Mouse (Mus musculus) C2C12 (cell line): ENCODE data around the gene Tmem50a. TPM values are rescaled to one million over a fixed set of nuclear protein-coding genes. Genes with fewer than 3 reads are reported as not detected.

Experiments
- H3K27me3 ChIP-seq: one replicate; pipeline ENCODE4 v1.6.1; 2011; ENCODE audit not compliant: control insufficient read depth, insufficient read depth, insufficient read length
- H3K36me3 ChIP-seq: one replicate; pipeline ENCODE4 v1.6.1; 2011; ENCODE audit not compliant: control insufficient read depth, insufficient read depth
- H3K4me3 ChIP-seq: one replicate; pipeline ENCODE4 v1.5.1; 2011; ENCODE audit warnings: mild to moderate bottlenecking, control low read depth; ENCODE audit not compliant: poor library complexity, insufficient read depth, severe bottlenecking
- H3K79me2 ChIP-seq: one replicate; pipeline ENCODE4 v1.6.1; 2011; ENCODE audit not compliant: control insufficient read depth, insufficient read depth
- H3K79me3 ChIP-seq: one replicate; pipeline ENCODE4 v1.6.1; 2011; ENCODE audit warnings: low read depth, control low read depth
- H3ac ChIP-seq: one replicate; pipeline ENCODE3; 2011; ENCODE audit warnings: low read depth; ENCODE audit not compliant: control insufficient read depth, insufficient read length
- CEBPB ChIP-seq: IDR thresholded peaks from one replicate; pipeline ENCODE4 v1.6.1; 2011; ENCODE audit warnings: low read depth, mild to moderate bottlenecking, control low read depth, moderate library complexity
- CTCF ChIP-seq: IDR thresholded peaks from one replicate; pipeline ENCODE4 v1.5.1; 2011; ENCODE audit not compliant: control insufficient read depth, insufficient read depth, insufficient read length
- FOSL1 ChIP-seq: IDR thresholded peaks from one replicate; pipeline ENCODE4 v1.8.0; 2011; ENCODE audit warnings: mild to moderate bottlenecking, low read length; ENCODE audit not compliant: poor library complexity, insufficient read depth, severe bottlenecking
- MAX ChIP-seq: IDR thresholded peaks from one replicate; pipeline ENCODE4 v1.6.1; 2011; ENCODE audit warnings: mild to moderate bottlenecking, control low read depth
- MYOD1 ChIP-seq: IDR thresholded peaks from one replicate; pipeline ENCODE4 v1.6.1; 2011; ENCODE audit warnings: low read depth; ENCODE audit not compliant: control insufficient read depth, insufficient read length
- MYOG ChIP-seq: IDR thresholded peaks from one replicate; pipeline ENCODE4 v1.6.1; 2011; ENCODE audit not compliant: control insufficient read depth, insufficient read length; ENCODE audit errors: extremely low read depth
- USF1 ChIP-seq: IDR thresholded peaks from one replicate; pipeline ENCODE4 v1.6.1; 2011; ENCODE audit warnings: low read depth, mild to moderate bottlenecking, control low read depth, moderate library complexity
- polyA plus RNA-seq: library from polyadenylated mRNA; unstranded; fragments of >200 nt; fragmentation: generic; extraction: Trizol; gene quantifications from one replicate; pipeline ENCODE4 v1.2.1, GENCODE M21; 2012; ENCODE audit warnings: missing spikeins

Tmem50a gene
- polyA plus RNA-seq, 1 experiment, result 94.9 TPM

DNA sequence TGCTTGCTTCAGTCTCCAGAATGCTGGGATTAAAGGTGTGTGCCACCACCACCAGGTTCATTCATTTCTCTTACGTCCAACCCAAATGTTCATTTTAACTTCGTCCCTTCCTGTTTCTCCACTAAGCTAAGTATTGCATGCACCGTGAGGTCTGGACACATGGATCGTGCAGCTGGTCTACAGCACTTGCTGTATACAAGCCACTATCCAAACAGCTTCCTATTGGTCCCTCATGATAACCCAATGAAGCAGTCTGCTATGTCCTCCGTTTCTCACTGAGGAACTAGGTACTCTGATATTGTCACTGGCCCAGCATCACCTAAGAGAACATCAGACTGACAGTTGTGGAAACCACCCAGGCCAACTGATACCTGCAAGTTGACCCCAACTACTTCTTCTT is 49.0 kb downstream of the Tmem50a start:
- H3K36me3 ChIP-seq, result no peaks in the 10 kb centered on the region
- no peak overlapping the region for H3ac ChIP-seq
- no peaks in the 10 kb centered on the region for H3K79me2 ChIP-seq
- H3K4me3 ChIP-seq, result no peak overlapping the region
- peaks cover 33% of the 10 kb centered on the region for H3K27me3 ChIP-seq
- no peak for TF ChIP-seq MYOG
- TF ChIP-seq CEBPB, result no peak
- TF ChIP-seq MAX, result no peak
- TF ChIP-seq CTCF, result no peak
- no peak for TF ChIP-seq MYOD1
- no peak for TF ChIP-seq USF1
- no peak for TF ChIP-seq FOSL1
- no peaks in the 10 kb centered on the region for H3K79me3 ChIP-seq

DNA sequence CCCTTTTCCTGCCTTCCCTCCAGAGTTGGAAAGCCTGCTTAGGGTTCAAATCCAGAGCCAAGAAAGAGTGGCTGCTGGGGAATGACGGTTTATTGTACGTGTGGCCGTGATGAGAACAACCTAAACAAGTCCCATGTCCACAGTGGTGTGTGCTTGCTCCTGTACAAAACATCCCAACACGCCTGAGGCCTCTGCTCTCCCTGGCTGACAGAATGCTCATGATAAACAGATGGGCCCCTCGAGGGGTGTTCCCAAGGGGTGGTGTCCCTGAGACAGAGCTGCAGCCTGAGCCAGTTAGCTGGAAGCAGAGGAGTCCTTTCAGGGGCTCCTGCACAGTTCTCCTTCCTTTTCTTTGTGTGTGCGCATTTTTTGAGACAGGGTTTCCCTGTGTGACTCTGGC is 49.5 kb downstream of the Tmem50a start:
- no peak for TF ChIP-seq MYOG
- no peak for TF ChIP-seq FOSL1
- TF ChIP-seq USF1, result no peak
- TF ChIP-seq MAX, result no peak
- TF ChIP-seq CTCF, result no peak
- Histone ChIP-seq H3K4me3 (no peak overlapping the region), H3K79me3 (no peaks in the 10 kb centered on the region), H3K79me2 (no peaks in the 10 kb centered on the region), H3K27me3 (peaks cover 33% of the 10 kb centered on the region), H3K36me3 (no peaks in the 10 kb centered on the region), H3ac (no peak overlapping the region)

DNA sequence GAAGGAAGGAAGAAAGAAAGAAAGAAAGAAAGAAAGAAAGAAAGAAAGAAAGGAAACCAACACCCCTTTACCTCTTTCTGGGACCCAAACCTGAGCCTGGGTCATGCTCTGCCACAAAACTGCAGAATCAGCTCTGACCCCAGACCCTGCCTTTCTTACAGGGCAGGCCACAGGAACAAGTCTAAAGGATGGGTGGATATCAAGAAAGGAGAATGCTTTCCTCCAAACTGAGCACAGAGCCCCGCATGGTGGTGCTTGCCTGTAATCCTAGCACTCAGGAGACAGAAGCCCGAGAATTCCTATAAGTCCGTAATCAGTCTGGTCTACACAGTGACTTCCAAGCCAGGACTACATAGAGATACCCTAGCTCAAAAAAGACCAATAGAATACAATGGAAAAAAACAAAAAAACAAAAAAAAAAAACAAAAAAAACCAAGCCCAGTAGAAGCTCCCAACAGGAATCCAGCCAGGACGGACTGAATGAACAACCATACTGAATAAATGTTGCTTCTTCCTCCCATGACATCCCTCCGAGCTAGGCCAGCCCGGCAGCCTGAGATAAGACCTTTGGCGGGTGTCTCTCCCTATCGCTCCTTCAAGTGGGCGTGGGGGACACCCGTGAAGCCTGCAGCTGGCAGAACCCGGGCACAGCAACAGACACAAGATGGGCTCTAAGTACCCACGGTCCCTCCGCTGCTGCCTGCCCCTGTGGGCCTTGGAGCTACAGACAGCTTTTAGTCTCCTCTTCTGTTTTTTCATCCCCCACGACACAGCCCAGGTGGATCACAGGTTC is 50.7 kb downstream of the Tmem50a start, which contains the start of gene Rhd:
Gene Rhd (plus strand): TSS at position 600 of the 793 bp plus-strand sequence.
- H3K79me3 ChIP-seq, result no peaks in the 10 kb centered on the region
- no peak within 1 kb of the TSS for H3K4me3 ChIP-seq
- no peaks in the 10 kb centered on the region for H3K36me3 ChIP-seq
- H3K79me2 ChIP-seq, result no peaks in the 10 kb centered on the region
- no peak within 1 kb of the TSS for H3ac ChIP-seq
- peaks cover 23% of the 10 kb centered on the region for H3K27me3 ChIP-seq
- TF ChIP-seq CEBPB, result no peak
- TF ChIP-seq USF1, result no peak
- TF ChIP-seq MYOD1, result no peak
- no peak for TF ChIP-seq MYOG
- no peak for TF ChIP-seq MAX
- TF ChIP-seq CTCF, result no peak
- no peak for TF ChIP-seq FOSL1

DNA sequence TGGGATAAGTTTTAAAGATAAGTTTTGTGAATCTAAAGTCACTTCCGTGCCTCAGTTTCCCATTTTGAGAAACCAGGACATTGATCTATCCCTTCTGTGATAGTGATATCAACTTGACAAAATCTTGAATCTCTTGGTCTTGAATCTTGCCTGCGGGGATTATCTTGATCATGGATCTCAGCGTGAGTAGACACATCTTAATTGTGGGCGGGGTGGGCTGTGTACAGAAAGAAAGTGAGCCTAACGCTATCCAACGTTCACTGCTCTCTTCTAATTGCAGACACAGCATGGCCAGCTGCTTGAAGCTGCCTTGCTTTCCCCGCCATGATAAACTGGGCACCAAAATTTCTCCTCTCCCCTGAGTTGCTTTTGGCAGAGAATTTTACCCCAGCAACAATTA is 51.8 kb downstream of the Tmem50a start:
- Histone ChIP-seq H3K27me3 (peaks cover 17% of the 10 kb centered on the region), H3K79me3 (no peaks in the 10 kb centered on the region), H3K4me3 (no peak overlapping the region), H3K36me3 (no peaks in the 10 kb centered on the region), H3ac (no peak overlapping the region), H3K79me2 (no peaks in the 10 kb centered on the region)
- TF ChIP-seq CEBPB (no peak), USF1 (no peak), FOSL1 (no peak), MAX (no peak), MYOG (no peak), MYOD1 (no peak), CTCF (no peak)

DNA sequence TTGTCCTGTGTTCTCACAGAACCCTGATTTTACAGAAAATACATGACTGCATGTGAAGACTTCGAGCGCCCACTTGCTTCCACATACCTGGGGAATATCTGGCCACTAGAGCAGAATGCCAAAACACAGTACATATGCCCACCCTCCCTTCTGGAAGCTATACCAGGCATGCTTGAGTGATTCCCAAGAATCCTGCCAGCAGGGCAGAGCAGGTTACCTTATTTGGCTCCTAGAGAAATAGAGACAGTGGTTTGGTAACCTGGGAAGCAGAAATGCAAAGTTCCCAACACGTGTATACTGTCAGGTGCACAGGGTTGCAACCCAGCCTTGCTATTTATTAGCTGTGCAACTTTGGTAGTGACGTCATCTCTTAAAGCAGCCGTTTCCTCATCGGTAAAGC is 52.9 kb downstream of the Tmem50a start:
- TF ChIP-seq MYOD1 (no peak), CTCF (no peak), MYOG (no peak), FOSL1 (no peak), MAX (no peak), USF1 (no peak), CEBPB (no peak)
- no peak overlapping the region for H3ac ChIP-seq

More for the DNA sequence above, 52.9 kb downstream of the Tmem50a start:
- Histone ChIP-seq H3K79me2 (no peaks in the 10 kb centered on the region), H3K4me3 (no peak overlapping the region), H3K36me3 (no peaks in the 10 kb centered on the region), H3K27me3 (peaks cover 17% of the 10 kb centered on the region), H3K79me3 (no peaks in the 10 kb centered on the region)
